Mouse (Mus musculus): ENCODE results near the gene Wwox. TPM values are rescaled to one million over a fixed set of nuclear protein-coding genes. Genes with fewer than 3 reads are reported as not detected.

Gene Wwox
- polyA plus RNA-seq, 1 experiment from 2014 or later: 16.3 TPM

DNA sequence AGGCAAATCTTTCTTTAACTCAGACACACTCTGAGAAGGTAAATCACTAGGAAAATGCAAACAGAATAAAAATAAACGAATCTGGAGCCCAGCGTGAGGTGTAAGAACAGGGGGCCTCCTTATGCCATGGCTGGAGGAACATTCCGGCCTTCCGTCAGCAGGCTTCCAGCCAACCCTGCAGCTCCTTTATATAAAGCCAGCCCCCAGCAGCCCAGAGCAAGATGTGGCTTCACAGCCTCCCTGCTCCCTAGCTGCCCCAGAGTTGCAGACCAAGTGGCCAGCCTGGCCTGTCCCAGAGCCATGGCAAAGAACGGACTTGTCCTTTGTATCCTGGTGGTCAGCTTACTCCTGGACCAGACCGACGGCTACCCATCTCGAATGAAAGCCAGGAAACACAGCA lies 21.7 kb upstream of the Wwox start, which contains the start of gene Clec3a:
TSS of gene Clec3a (plus strand) at position 301 of the 400 bp plus-strand sequence.
- Histone ChIP-seq H3K9me3 (replicated peaks; ENCODE audit: low read length) (no peaks in the 10 kb centered on the region), H3K36me3 (ENCODE audit: insufficient read depth, low read length) (no peaks in the 10 kb centered on the region), H3K9ac (ENCODE audit: low read depth, low read length) (no peak within 1 kb of the TSS), H3K4me3 (replicated peaks; ENCODE audit: low read depth, low read length) (no peak within 1 kb of the TSS), H3K4me2 (ENCODE audit: low read length) (no peak within 1 kb of the TSS), H3K4me1 (replicated peaks; ENCODE audit: insufficient read depth, low read length) (no peaks in the 10 kb centered on the region), H3K27me3 (ENCODE audit: insufficient read depth, low read length) (no peaks in the 10 kb centered on the region), H3K27ac (no peak within 1 kb of the TSS)
- DNase-seq (ENCODE audit: low spot score) (no peak), ATAC-seq (replicated peaks; ENCODE audit: low FRiP score, low read depth) (no peak)
- TF ChIP-seq CTCF (IDR thresholded peaks at IDR 0.05; ENCODE audit: low read depth): no peak
- WGBS: 75% methylated on average over 8 of the region's 8 CpGs

DNA sequence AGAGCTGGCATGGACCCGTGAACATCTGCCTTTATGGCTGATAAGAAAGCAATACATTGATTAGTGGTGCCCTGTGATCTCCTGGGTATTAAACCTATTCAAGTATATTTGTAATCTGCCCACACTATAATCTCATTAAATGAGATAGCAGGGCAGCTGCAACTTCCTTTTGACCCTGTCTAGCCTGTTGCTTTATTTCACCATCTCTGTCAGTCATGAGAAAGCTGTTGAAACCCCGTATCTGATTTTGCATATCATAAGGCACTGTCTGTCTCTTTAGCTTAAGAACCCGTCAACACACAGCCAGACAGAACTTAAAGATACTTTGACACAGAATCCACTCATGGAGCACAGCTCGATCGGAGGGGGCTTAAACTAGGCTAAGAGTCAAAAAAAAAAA lies 21.0 kb upstream of the Wwox start:
- no peak for ATAC-seq (replicated peaks; ENCODE audit: low FRiP score, low read depth)

DNA sequence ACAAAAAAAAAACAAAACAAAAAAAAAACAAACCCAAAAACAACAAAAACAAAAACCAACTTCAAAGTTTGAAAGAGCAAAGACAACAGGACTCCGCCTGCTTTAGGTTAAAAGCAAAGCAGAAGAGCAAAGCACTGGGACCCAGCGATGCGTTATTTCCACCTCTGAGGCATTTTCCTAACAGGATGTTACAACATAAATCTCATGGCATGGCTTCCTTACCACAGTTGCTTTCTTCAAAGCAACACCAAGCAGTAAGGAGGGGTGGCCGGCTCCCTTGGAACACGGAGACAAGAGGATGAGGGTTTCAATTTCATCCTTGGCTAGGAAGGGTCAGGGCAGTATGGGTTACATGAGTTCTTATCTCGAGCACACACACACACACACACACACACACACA lies 20.6 kb upstream of the Wwox start:
- H3K9me3 ChIP-seq (replicated peaks; ENCODE audit: low read length): no peaks in the 10 kb centered on the region
- WGBS: 19% methylated on average over 6 of the region's 6 CpGs
- TF ChIP-seq CTCF (IDR thresholded peaks at IDR 0.05; ENCODE audit: low read depth): no peak

More for the DNA sequence above, 21.0 kb upstream of the Wwox start:
- Histone ChIP-seq H3K4me1 (replicated peaks; ENCODE audit: insufficient read depth, low read length) (no peaks in the 10 kb centered on the region), H3K27me3 (ENCODE audit: insufficient read depth, low read length) (no peaks in the 10 kb centered on the region), H3K27ac (no peak overlapping the region), H3K4me3 (replicated peaks; ENCODE audit: low read depth, low read length) (no peak overlapping the region), H3K4me2 (ENCODE audit: low read length) (no peak overlapping the region), H3K36me3 (ENCODE audit: insufficient read depth, low read length) (no peaks in the 10 kb centered on the region), H3K9me3 (replicated peaks; ENCODE audit: low read length) (no peaks in the 10 kb centered on the region), H3K9ac (ENCODE audit: low read depth, low read length) (no peak overlapping the region)
- DNase-seq (ENCODE audit: low spot score): no peak
- 81% methylated on average over 5 of the region's 5 CpGs for WGBS
- TF ChIP-seq CTCF (IDR thresholded peaks at IDR 0.05; ENCODE audit: low read depth): no peak

DNA sequence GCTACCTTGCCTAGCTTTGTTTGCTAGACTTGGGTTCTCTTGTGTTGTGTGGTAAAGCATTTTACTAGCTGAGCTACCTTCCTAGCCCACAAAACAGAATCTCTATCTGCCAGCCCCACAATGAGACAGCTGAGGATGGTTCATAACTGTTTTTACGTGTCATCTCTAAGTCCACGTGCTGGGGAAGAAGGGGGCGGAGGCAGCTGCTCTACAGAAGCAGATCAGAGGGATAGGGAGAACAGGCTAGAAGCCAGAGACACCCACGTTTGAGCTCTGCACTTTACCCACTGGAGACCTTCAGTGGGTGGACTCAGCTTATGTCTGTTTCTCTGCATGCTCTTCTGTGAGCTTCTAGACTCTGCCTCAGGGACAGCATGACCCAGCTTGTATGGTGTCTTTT lies 17.9 kb upstream of the Wwox start:
- H3K36me3 ChIP-seq (ENCODE audit: insufficient read depth, low read length): no peaks in the 10 kb centered on the region
- no peak overlapping the region for H3K4me2 ChIP-seq (ENCODE audit: low read length)
- no peak for TF ChIP-seq CTCF (IDR thresholded peaks at IDR 0.05; ENCODE audit: low read depth)
- DNase-seq (ENCODE audit: low spot score) (no peak), ATAC-seq (replicated peaks; ENCODE audit: low FRiP score, low read depth) (no peak)
- H3K4me3 ChIP-seq (replicated peaks; ENCODE audit: low read depth, low read length): no peak overlapping the region
- no peaks in the 10 kb centered on the region for H3K9me3 ChIP-seq (replicated peaks; ENCODE audit: low read length)
- H3K27ac ChIP-seq: no peak overlapping the region
- no peak overlapping the region for H3K9ac ChIP-seq (ENCODE audit: low read depth, low read length)
- H3K27me3 ChIP-seq (ENCODE audit: insufficient read depth, low read length): no peaks in the 10 kb centered on the region
- WGBS: 78% methylated on average over 4 of the region's 4 CpGs
- no peaks in the 10 kb centered on the region for H3K4me1 ChIP-seq (replicated peaks; ENCODE audit: insufficient read depth, low read length)

More for the DNA sequence above, 20.6 kb upstream of the Wwox start:
- H3K27ac ChIP-seq: no peak overlapping the region
- no peaks in the 10 kb centered on the region for H3K27me3 ChIP-seq (ENCODE audit: insufficient read depth, low read length)
- no peaks in the 10 kb centered on the region for H3K36me3 ChIP-seq (ENCODE audit: insufficient read depth, low read length)
- ATAC-seq (replicated peaks; ENCODE audit: low FRiP score, low read depth): no peak
- no peak overlapping the region for H3K4me2 ChIP-seq (ENCODE audit: low read length)
- peak; percentile 24 for DNase-seq (ENCODE audit: low spot score)
- no peak overlapping the region for H3K9ac ChIP-seq (ENCODE audit: low read depth, low read length)
- no peaks in the 10 kb centered on the region for H3K4me1 ChIP-seq (replicated peaks; ENCODE audit: insufficient read depth, low read length)
- H3K4me3 ChIP-seq (replicated peaks; ENCODE audit: low read depth, low read length): no peak overlapping the region

DNA sequence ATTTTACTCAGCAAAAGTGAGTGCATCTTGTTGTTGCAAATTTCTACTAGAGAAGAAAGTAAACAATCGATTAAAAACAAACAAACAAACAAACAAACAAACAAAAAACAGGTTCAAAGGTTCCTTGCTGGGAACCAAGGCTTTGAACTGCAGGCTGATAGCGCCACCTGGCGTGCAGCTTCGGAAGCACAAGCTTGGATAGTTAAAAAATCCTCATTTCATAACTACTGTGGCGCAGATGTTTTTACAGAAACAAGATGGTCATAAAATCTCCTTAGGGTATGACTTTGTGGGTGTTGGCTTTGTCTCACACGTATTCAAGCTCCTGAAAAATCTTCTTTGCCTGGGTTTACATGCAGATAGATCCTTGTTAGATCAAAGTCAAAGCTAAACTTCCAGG lies 1.2 kb upstream of the Wwox start:
- no peak overlapping the region for H3K27ac ChIP-seq
- WGBS: 5% methylated on average over 6 of the region's 6 CpGs
- ATAC-seq (replicated peaks; ENCODE audit: low FRiP score, low read depth): no peak
- TF ChIP-seq CTCF (IDR thresholded peaks at IDR 0.05; ENCODE audit: low read depth): peak; percentile 93
- H3K36me3 ChIP-seq (ENCODE audit: insufficient read depth, low read length): no peaks in the 10 kb centered on the region
- H3K9ac ChIP-seq (ENCODE audit: low read depth, low read length): no peak overlapping the region
- H3K9me3 ChIP-seq (replicated peaks; ENCODE audit: low read length): no peaks in the 10 kb centered on the region
- no peak overlapping the region for H3K4me3 ChIP-seq (replicated peaks; ENCODE audit: low read depth, low read length)
- H3K4me2 ChIP-seq (ENCODE audit: low read length): no peak overlapping the region
- no peaks in the 10 kb centered on the region for H3K27me3 ChIP-seq (ENCODE audit: insufficient read depth, low read length)
- H3K4me1 ChIP-seq (replicated peaks; ENCODE audit: insufficient read depth, low read length): peaks cover 7% of the 10 kb centered on the region
- DNase-seq (ENCODE audit: low spot score): peak; percentile 57

DNA sequence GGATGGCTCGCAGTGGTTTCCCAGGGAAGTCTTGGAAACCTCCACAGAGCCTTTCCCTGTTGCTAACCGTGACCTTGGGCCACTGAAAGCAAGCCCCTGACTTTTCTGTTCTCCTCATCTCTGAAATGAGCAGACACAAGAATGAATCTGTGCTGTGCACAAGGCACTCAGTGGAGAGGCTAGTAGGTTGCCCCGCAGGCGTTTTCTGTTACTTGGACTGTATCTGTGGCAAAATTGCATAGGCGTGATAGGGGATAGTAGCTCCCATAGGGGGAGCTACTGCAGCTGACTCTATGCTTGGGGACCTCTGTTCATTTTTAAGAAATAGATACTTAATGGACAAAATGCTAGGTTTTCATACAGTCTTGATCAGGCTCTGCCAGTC lies 742 bp downstream of the Wwox start:
- Histone ChIP-seq H3K9me3 (replicated peaks; ENCODE audit: low read length) (no peaks in the 10 kb centered on the region), H3K4me1 (replicated peaks; ENCODE audit: insufficient read depth, low read length) (peaks cover 7% of the 10 kb centered on the region), H3K9ac (ENCODE audit: low read depth, low read length) (peak overlapping the region; percentile 54), H3K4me2 (ENCODE audit: low read length) (peak overlapping the region; percentile 92), H3K4me3 (replicated peaks; ENCODE audit: low read depth, low read length) (peak overlapping the region; percentile 68), H3K27me3 (ENCODE audit: insufficient read depth, low read length) (no peaks in the 10 kb centered on the region), H3K27ac (peak overlapping the region; percentile 70), H3K36me3 (ENCODE audit: insufficient read depth, low read length) (no peaks in the 10 kb centered on the region)
- TF ChIP-seq CTCF (IDR thresholded peaks at IDR 0.05; ENCODE audit: low read depth): peak; percentile 16; the same call in 1 of the 2 replicates
- peak; percentile 25 for DNase-seq (ENCODE audit: low spot score)
- 15% methylated on average over 5 of the region's 5 CpGs for WGBS
- no peak; the same call in 1 of the 2 replicates for ATAC-seq (replicated peaks; ENCODE audit: low FRiP score, low read depth)

DNA sequence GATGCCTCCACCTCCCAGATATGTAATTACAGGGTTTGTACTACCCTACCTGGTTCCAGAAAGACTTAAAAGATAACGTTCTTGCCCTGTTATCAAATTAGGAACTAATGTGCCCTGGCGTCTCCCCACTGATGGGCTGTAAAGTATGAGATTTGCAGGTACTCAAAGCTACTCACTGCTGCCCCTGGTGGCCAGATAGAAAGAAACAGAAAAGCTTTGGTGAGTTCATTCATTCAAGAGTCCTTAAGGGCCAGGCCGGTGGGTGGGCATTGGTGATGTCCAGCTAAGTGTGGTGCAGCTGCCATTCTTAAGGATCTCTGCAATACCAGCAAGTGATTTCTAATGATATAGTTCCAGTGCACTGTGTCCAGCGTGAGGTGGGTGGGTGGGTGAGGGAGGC lies 2.2 kb downstream of the Wwox start:
- no peak overlapping the region for H3K4me3 ChIP-seq (replicated peaks; ENCODE audit: low read depth, low read length)
- ATAC-seq (replicated peaks; ENCODE audit: low FRiP score, low read depth) (no peak), DNase-seq (ENCODE audit: low spot score) (peak; percentile 36)
- no peaks in the 10 kb centered on the region for H3K27me3 ChIP-seq (ENCODE audit: insufficient read depth, low read length)
- H3K4me2 ChIP-seq (ENCODE audit: low read length): no peak overlapping the region
- peaks cover 7% of the 10 kb centered on the region for H3K4me1 ChIP-seq (replicated peaks; ENCODE audit: insufficient read depth, low read length)
- peak; percentile 68 for TF ChIP-seq CTCF (IDR thresholded peaks at IDR 0.05; ENCODE audit: low read depth)
- no peaks in the 10 kb centered on the region for H3K36me3 ChIP-seq (ENCODE audit: insufficient read depth, low read length)
- WGBS: 89% methylated on average over 4 of the region's 4 CpGs
- H3K9ac ChIP-seq (ENCODE audit: low read depth, low read length): no peak overlapping the region
- no peaks in the 10 kb centered on the region for H3K9me3 ChIP-seq (replicated peaks; ENCODE audit: low read length)
- H3K27ac ChIP-seq: no peak overlapping the region

Measured in kidney, postnatal 0 days (tissue).